Mouse (Mus musculus) skeletal muscle tissue, adult 2 months (tissue): ENCODE results near the gene Vegfd.

Experiments
- DNase-seq: peaks from one replicate; pipeline ENCODE4 v3.0.0-alpha.2; 2012; ENCODE audit warnings: low read depth, low spot score

Vegfd gene

DNA sequence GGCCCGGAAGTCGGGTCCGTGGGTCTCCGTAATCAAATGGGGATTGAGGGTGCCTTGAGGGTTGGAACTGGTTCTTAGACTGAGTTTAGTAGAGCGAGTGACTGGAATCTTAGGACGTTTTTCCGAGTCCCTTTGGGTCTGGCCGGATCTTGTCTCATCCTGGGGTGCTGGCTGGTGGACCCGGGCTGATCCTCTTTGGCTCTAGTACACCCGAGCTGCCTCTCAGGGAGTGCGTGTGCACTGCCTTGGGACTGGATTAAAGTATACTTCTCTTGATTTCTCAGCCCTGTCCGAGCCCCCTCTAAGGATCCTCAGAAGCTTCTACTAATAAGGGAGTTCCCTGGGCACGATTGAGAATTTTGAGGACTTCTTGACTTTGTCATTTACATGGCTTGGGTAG is 46.8 kb downstream of the Vegfd start:
- no peak for DNase-seq

DNA sequence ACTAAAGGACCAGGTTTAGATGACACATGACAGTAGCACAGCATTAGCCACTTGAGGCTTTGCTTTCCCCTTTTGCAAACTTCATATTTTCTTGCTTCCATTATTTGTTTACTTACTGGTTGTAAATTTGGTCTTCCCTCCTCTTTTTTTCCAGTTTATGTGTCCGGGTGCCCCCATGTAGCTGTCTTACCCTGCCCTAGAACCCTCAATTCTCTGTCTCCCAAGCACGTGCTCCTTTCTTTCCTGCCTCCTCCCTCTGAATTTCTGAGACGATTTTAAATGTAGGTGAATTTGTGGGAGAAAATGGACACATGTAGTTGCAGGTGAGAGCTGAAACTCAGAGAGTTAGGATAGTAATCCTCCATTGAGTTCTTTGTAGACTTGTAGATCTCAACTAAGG is 47.3 kb downstream of the Vegfd start:
- DNase-seq, result no peak

- DNase-seq, result no peak
Measured at GRCm38 (mm10) chrX:164424821-164425220, 51.6 kb downstream of the Vegfd start.

GRCm38 (mm10) chrX:164427295-164427694 is 54.1 kb downstream of the Vegfd start:
- DNase-seq, result no peak

GRCm38 (mm10) chrX:164428224-164428623 is 55.0 kb downstream of the Vegfd start:
- DNase-seq, result no peak

GRCm38 (mm10) chrX:164430621-164431020 is 57.4 kb downstream of the Vegfd start:
- no peak for DNase-seq

DNA sequence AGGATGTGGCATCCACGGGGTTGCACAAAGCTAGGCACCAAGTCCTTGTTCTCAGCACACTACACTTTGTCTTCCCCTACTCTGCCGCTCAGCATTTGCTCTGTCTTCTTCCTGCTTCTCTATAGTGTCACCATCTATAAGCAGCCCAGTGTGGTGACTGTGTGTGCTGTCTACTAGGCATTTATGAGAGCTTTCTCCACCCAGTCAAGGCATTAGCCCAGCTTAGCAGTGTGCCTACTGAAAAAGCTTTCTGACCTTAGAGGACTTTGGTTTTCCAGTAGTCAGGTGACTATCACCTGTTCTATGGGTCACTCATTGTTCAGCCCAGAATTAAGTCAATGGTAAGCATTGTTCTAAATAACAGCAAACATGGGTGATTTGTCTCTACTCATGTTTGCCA is 58.0 kb downstream of the Vegfd start:
- no peak for DNase-seq

DNA sequence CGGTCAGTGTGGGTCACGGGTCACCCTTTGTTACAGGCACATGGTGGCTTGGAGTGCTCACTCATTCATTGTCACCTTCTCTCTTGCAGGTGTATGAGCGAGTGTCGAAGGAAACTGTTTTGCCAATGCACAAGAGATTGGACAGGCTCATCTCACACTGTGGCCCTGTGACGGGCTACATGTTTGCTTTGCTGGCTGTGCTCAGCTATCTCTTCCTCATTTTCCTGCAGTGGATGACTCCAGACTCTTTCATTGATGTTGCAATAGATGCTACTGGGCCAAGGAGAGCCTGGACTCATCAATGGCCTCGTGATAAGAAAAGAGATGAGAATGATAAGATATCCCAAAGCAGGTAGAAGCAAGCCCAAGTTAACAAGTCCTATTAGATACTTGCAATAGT is 58.4 kb downstream of the Vegfd start:
- no peak for DNase-seq

DNA sequence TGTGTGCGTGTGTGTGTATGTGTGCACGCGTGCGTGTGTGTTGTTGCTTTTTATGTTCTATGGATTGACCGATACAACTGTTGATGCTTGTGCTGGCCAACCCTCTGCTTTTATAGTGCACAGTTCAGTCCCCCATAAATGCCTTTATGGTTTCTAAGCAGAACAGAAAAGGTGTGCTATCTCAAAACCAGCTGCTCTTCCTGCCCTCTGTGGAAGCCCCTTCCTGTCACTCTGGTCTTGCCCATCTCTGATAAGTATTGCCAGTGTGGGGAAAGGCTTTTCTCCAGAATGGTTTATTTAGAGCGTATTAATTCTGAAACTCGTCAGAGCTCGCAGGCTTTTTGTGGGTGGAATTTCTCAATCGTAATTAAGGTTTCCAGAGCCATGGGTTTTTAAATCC is 59.5 kb downstream of the Vegfd start:
- no peak for DNase-seq

DNA sequence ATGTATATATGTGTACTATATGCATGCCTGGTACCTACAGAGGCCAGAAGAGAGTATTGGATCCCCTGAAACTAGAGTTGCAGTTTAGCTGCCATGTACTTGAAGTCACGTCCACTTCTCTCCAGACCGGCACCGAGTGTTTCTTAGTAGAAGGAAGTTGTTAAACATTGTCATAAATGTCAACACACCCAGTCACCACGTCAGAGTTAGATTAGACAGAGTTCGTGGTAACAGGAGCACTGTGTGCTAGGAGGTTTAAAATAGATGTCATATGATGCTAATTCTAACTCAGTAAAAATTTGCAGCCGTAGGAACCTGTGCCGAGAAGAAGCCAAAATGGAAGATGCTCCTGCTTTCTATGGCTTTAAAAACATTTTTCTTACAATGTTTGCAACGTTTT is 63.5 kb downstream of the Vegfd start, which contains the start of gene Asb11:
Gene Asb11, plus strand, starts transcription at position 286 of the 400 bp plus-strand sequence.
- peak; percentile 75 for DNase-seq

DNA sequence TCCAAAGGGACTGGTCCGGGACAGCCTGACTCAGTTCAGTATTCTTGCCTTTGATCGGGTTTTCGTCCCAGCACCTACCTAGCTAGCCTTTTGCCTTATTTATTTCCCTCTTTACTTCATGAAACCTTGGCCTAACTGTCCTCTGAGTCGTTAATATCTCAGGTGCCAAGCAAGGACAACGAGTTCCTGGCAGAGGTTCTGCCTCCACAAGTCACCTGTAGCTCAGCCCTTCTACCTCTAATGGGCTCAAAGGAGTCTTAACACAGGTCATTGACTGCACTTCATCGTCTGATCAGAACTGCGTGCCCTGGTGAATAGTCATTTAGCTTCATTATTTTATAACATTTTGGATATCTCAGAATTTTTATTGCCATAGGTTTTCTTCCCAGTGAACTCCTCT is 66.3 kb downstream of the Vegfd start:
- no peak for DNase-seq

DNA sequence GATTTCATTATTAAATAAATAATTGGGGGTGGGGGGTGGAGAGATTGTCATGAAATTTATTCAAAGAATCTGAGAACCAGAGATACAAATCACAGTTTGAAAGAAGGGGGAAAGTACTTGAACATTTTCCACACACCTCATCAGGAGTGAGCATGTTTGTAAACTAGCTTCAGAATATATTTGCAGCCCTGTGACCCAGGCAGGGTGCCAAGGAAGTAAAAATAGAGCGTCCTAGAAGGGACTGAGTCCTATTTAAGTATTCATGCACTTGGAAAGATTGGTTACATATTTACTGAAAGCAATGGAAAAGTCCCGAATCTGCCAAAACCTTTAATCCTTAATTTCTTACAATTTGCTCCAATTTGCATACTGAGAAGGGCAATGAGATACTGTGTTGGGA is 67.0 kb downstream of the Vegfd start:
- DNase-seq, result peak; percentile 76

DNA sequence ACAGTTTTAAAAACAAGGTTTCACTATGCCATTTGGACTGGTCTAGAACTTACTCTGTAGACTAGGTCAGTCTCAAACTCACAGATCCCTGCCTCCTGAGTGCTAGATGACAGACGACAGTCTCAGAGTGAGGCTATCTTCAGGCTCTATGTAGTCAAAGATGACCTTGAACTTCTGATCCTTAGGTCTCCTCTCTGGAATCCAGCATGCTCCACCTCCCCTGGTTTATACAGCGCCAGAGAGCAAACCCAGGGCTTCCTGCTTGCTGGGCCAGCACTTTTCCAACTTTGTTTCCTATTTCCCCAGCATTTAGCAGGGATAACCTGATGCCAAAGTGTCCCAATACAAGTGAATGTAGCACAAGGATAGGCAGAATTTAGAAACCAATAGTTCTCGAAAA is 67.5 kb downstream of the Vegfd start:
- no peak for DNase-seq

GRCm38 (mm10) chrX:164441306-164441705 is 68.1 kb downstream of the Vegfd start:
- no peak for DNase-seq

DNA sequence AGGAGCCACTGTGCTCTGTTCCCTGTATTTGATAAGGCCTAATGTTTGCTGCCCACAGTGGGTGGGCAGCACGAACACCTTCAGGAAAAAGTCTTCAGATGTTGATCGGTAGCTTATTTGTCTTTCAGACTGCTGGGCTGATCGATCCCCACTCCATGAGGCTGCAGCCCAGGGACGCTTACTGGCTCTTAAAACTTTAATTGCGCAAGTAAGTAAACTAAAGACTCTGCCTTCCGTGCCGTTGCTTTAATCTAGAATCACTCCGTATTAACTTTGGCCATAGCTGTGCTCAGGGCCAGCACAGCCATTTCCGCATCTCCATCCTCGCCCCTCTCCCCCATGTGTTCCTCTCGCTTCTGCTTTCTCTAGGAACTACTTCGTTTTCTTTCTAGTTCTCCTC is 72.4 kb downstream of the Vegfd start:
- no peak for DNase-seq

- DNase-seq, result no peak
Measured at GRCm38 (mm10) chrX:164446106-164446551, 73.0 kb downstream of the Vegfd start.

GRCm38 (mm10) chrX:164446835-164447681 is 73.9 kb downstream of the Vegfd start:
- DNase-seq, result no peak

DNA sequence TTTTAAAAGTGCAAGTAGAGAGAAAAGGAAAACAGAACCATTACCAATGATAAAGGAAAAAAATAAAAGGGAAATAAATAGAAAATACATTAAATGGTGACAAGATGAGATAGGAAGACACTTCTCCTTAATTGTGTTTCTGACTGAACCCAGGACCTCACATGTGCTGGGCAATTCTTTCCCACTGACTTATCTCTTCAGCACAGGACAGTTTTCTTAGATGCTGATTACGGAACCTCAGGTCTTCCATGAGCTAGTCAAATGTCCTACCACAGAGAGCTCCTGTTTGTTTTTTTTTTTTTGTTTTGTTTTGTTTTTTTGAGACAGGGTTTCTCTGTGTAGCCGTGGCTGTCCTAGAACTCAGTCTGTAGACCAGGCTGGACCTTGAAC is 74.5 kb downstream of the Vegfd start:
- no peak for DNase-seq

GRCm38 (mm10) chrX:164449201-164449600 is 76.0 kb downstream of the Vegfd start:
- no peak for DNase-seq
